Mouse (Mus musculus) lung, postnatal 4 days (tissue): ENCODE results near the gene Fxyd4.

Source experiments
- DNase-seq, 2 experiments: peaks; one replicate each; pipeline ENCODE4 v3.0.0; 2021

Fxyd4 gene

DNA sequence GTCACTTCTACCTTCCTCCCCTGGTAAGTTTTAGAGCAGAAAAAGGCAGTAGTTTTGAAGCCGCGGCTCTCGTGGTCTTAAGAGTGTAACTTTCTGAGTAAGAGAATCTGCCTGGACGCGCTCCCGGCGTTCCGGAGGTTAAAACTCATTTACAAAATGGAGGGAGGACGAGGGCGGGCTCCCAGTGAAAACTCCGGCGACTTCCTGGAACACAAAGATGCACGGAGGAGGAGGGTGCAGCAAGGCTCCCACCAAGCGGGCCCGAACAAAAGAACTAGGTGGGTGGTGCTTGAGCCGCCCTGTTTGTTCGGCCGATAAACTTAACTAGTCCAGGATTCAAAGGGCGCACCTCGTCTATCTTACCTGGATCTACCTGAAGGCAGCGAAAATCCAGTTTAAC is 19.9 kb downstream of the Fxyd4 start:
- DNase-seq, result peak; percentile 82

DNA sequence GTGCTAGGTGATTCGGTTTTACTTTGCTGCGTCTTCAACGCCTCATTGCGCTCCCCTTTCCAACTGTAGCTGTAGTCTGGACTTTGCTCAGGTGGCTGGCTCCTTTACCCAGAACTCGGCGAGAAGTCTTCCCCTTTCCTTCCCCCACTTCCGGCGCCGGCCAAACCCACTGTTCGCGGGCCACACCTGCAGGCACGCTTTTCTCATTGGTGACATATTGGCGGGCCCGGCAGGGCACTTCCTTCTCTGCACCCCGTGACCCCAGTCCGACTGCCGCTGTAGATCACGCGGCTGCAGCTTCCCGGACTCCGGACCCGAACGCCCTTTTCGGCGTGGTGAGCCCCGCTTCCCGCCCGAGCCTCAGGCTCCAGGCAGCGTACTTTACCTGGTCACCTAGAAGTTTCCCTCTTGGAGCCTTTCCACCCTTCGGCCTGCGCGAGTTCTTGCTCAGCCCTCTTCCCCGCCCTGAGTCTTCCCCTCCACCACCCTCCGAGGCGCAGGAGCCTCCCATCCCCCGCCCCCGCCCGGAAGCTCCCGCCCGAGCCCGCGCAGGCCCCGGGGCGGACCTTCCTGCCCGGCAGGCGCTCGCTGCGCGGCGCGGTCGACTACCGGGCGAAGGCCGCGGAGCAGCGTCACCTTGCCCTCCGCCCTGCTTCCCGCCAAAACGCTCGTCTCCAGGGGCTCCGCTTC is 20.6 kb downstream of the Fxyd4 start:
- peak; percentile 89 to 92 for DNase-seq

DNA sequence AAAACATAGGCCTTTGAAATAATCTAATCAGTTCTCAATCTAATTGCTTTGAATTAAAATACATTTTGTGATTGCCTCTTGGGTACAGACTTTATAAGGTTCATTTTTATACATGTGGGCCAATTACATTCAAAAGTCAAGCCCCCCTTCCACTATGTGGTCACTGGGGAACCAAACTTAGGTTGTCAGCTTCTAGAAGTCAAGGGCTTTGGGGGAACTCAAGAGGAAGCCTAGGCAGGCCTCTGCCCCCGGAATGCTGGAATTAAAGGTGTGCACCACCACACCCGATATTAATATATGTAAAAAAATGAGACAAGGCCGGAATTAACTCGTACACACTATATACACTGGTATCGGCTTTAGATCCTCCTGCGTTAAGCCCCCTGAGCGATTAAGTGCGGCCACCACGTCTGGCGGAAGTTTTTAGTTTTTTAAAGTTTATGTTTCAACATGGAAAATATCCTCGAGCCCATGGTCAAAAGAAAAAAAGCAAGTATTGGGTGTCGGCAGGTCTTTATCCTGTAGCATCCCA is 21.2 kb downstream of the Fxyd4 start:
- DNase-seq, result no peak

DNA sequence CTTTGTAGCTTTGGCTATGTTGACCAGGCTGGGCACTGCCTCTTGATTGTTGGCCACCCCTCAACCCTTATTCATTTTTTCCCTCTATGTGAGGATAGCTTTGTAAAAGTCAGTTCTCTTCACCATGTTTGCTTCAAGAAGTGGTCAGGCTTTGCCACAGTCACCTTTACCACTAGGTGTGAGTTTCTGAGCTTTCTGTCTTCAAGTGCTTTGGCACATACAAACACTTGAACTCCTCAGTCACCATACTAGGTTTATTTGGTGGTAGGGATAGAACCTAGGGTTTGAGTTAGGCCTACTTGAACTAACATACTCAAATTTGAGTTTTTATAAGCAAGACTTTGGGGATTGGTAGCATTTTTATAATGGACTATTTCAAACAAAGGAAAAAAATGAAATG is 23.0 kb downstream of the Fxyd4 start:
- DNase-seq, result no peak

DNA sequence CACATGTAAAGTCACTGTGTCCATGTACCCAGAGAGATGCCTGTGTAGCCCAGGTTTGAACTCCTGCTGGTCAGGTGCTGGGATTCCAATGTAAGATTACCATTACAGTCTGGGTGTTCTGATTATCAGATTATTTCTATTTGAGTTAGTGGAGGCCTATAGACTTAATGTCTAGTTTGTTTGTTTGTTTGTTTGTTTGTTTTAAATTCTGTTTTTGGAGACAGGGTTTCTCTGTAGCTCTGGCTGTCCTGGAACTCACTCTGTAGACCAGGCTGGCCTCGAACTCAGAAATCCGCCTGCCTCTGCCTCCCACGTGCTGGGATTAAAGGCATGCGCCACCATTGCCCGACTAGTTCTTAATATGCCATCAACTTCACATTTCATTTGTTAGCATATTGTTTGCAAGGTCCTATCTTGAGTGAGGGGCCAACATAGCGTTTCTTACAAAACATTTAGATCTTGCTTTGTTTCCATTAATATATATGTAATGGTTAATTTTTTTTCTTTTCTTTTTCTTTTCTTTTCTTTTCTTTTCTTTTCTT is 27.3 kb downstream of the Fxyd4 start:
- DNase-seq, result no peak

DNA sequence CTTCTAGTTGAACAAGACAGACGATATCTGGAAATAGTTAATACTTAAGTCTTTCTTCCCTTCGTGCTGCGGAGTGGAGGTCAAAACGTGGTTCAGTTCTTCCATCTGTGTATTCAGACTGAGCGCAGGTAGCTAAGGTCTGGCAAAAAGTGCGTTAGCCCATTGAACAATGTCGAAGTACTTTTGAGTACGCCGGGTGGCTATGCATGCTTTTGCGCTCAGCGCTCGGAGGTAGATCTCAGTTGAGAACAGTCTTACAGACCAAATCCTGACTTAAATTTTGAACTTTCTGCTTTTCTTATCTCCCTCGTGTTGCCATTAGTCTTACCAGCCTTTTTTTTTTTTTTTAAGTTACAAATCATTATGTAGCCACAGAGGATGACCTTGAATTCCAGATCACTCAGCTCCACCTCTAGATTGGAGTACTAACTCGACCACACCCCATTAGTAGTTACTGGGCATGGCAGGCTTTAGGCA is 29.0 kb downstream of the Fxyd4 start:
- DNase-seq, result no peak

DNA sequence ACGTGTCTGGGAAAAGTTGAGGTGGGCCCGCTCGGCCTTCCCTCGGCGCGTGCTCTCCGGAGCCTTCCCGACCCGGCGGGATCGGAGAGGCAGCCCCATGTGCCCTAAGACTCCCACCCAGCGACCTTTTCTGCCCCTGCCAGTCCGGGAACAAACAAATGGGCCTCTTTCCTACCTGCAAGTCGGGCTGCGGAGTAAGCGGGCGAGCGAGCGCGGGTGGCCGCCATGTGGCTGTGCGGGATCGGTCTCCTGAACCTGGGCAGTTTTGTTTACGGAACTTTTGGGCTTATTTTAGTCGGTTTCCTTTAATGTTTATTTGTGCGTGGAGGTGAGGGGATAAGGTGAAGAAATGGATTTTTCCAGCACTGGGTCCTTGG is 29.5 kb downstream of the Fxyd4 start:
- no peak for DNase-seq

DNA sequence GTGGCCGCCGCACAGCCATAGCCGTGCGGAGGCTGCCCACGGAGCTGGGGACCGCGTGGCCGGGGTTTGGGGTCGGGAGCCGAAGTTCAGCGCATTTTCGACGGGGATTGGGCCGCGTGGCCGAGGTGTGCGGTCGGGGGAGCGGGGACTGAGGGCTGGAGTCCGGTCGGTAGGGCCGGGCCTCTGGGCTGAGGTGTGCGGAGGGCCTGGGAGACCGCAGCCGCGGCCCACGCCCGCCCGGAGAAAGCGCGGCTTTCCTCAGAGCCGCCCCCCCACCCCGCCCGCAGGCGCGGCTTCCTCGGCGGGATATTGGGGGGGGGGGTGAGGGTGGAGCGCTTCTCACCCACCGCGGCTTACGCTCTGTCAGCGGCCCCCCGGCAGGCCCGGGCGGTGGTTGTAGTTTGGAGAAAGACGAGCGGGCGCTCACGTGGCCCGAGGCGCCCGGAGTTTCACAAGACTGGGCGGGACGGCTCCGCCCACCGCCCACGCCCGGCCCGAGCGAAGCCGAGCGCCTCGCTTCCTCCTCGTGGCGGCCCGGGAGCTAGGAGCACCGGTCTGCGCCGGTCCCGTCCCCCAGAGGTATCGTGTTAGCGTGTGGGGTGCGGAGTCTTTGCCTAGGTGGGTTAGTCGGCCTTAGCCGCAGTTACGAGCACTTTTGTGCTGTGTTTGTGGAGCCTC is 30.1 kb downstream of the Fxyd4 start:
- peak; percentile 93 for DNase-seq

DNA sequence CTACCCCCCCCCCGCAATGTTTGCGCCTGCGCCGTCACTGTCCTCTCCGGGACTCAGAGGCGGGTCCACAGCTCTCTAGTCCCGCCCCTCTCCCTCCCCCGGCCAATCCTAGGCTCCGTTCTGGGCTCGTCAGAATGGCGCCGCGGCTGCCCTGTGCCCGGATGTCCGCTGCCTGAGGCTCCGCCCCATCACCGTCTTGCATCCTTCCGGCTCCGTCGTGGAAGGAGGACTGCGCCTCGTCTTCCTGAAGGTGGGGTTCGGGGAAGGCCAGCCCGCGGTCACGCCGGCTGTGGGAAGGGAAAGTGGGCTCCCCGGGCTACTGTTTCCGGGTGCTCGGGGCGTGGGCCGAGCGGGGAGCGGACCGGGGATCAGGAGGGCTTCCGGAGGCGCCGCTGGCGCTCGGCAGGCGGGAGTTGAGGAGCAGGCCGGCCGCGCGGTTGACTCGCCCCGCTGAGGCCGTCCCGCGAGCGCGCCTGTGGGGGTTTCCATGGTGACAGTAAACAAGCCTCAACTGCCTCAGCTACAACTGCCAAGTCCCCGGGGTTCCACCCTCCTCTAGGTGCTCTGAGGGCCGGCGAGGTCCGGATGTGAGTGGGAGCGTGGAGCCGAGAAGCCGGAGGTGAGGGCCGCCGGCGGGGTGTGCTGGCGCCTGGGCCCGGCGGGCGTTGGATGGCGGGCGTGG is 30.8 kb downstream of the Fxyd4 start:
- peak; percentile 97 to 99 for DNase-seq

DNA sequence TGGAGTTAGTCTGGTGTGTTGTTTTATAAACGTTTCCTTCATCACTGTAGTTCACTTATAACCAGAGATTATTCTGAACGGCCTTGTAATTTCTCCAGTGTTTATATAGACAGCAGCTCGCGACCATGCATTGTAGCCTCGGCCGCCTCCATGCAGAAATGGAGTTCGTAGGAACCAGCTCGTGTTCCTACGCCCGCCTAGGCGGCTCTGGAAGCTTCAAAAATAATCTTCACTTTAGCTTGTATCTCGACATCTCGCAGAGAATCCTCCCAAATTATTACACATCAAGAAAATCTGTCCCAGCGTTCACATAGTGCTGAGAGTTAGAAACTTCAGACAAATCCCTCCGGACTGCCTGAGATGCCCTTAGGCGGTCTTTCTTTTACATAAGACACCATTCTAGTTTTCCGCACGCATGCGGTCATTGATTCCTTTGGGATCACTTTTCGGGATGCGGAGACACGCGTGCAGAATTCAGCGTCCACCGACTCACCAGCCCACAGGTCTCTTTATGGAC is 31.4 kb downstream of the Fxyd4 start:
- peak in 1 of 2 experiments; percentile 34 for DNase-seq

DNA sequence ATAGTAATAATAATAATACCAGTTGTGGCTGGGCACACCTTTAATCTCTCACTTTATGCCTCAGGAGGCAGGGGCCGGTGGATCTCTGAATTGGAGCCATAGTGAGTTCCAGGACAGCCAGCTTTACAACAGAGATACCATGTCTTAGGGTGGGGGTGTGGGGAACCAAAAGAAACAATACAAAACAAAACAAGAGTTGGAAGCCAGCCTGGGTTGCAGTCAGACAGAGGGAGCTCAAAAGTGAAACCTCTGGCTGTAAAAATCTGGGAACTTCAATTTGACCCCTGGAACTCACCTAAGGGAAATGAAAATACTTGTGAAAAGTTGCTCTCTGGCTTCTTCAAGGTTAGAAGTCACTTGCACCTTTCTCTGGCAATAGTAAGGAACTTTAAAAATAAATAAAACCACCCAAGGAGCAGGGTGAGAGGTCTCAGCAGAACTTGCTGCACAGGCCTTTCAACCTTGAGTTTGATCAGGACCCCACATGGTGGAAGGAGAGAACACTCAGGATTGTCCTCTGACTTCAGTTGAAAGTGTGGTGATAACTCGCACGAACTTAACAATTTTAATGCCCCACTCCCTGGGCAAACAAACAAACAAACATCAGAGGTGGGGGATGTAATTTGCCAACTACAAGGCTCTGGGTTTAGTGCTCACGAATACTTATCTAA is 32.1 kb downstream of the Fxyd4 start:
- DNase-seq, result no peak

DNA sequence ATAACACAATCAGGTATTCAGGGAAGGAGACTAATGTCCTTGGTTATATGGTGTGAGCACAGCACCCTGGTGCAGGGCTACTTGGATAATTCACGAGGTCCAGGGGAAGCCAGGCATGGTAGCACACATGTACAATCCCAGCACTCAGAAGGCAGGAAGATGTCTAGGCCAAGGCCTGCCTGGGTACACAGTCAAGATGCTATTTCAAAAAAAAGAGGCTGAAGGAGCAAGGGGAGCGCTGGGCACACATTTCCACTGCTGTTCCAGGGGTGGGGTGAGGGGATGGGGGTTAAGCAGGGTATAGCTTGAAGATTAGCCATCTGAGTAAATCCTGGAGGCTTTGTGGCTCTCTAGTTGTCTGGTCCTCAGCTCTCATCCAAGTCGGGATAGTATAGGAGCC is 33.7 kb downstream of the Fxyd4 start:
- DNase-seq, result no peak

DNA sequence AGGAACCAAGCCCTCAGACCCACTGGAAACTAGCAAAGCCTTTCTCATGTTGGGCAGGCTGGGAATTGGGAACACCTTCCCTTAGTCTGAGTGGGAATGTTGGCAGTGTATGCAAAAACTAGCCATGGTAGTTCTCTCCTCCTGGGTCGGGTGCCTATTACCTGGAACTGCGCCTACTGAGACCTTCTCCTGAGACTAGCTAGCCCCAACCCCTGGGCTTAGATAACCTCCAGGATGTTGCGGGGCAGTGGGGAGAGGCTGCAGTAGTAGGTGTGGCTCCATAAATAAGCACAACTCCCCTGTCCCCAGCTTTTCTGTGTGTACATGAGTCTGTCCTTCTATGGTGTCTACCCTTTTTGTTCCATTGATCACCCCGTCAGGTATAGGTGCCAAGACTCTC is 34.9 kb downstream of the Fxyd4 start:
- no peak for DNase-seq

DNA sequence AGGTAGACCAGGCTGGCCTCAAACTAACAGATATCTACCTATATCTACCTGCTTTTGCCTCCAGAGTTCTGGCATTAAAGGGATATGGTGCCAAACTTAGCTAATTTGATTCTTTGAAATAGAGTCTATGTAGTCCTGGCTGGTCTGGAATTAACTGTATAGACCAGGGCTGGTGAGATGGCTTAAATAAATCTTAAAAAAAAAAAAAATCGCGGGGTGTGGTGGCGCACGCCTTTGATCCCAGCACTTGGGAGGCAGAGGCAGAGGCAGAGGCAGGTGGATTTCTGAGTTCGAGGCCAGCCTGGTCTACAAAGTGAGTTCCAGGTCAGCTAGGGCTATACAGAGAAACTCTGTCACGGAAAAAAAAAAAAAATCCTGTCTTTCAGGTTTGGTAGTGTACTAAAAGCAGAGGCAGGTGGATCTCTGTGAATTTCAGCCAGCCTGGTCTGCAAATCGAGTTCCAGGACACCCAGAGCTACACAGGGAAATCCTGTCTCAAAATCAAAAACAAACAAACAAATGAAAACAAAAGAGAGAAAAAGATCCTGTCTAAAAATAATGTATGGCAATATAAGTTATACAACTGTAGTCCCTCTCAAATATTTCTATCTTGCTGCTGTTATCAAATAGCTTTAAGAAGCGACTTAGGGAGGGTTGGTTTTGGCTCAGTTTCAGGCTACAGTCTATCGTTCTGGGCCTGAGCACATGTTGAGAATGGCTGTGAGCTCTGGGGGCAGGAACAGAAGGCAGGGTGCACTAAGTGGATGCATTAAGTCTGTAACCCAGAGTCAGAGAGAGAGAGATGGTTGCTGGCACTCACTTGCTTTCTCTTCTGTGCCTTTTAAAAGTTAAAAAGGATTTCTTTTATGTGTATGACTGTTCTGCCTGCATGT is 35.7 kb downstream of the Fxyd4 start:
- DNase-seq, result no peak

DNA sequence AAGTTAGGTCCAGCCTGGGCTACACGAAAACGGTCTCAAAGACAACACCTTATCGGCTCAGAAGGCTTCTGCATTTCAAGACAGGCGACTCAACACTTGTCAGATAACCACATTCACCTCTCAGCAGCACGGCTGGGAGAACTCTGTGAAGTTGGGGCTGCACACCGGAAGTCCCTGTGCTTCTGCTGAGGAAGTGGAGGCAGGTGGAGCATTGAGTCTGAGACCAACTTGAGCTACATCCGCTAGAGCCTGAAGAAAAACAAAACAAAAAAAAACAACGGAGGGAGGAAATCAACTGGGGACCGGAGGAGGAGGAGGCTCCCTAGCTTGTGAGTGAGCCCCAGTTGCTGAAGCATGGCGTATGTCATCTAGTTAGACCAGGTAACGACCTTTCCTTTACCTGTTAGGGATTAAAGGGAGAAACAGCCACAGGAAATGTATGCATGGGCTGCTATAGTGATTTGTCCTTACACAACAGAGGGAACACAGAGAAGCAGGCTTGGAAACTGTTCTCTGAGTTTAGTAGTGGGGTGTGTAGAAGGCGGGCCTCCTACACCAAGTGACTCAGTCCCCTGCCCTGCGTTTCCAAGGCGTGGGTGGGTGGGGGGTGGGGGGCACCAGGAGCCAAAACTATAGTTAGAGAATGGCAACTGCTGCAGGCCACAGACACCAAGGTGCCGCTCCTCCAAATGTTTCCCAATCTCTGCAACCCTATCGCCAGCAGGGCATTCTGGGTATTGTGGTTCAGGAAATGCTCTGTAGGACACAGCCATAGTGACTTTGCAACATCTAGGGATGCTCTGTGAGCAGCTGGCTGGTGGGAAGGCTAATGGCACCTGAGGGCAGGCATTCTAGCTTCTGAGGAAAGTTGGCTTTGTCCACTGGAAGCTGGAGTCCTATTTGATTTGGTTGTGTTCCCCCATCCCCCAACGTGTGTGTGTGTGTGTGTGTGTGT is 37.1 kb downstream of the Fxyd4 start, which contains the start of gene Hnrnpf:
TSS of gene Hnrnpf (plus strand) at position 199 of the 955 bp plus-strand sequence.
- peak; percentile 43 to 47 for DNase-seq

DNA sequence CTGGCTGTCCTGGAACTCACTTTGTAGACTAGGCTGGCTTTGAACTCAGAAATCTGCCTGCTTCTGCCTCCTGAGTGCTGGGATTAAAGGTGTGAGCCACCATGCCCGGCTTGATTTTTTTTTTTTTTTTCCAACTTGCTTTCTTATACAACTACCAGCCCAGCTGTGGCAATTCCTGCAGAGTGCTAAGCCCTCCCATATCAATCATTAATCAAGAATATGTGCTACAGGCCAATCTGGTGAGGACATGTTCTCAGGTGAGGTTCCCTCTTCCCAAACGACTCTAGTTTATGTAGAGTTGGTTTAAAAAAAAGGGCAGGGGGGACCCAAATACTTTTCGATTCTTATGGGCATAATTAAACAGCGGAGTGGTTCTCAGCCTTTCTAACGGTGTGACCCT is 39.7 kb downstream of the Fxyd4 start:
- DNase-seq, result no peak

DNA sequence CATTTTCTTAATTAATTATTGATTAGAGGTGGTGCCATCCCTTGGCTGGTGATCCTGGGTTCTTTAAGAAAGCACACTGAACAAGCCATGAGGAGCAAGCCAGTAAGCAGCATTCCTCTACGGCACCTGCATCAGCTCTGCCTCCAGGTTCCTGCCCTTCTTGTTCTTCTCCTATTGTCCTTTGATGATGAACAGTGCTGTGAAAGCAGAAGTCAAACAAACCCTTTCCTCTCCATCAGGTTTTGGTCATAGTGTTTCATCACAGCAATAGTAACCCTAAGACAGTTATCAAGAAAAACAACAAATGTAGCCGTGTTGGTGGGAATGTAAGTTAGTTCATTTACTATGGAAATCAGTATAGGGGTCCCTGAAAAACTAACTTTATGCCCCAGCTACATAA is 44.1 kb downstream of the Fxyd4 start:
- DNase-seq, result no peak

DNA sequence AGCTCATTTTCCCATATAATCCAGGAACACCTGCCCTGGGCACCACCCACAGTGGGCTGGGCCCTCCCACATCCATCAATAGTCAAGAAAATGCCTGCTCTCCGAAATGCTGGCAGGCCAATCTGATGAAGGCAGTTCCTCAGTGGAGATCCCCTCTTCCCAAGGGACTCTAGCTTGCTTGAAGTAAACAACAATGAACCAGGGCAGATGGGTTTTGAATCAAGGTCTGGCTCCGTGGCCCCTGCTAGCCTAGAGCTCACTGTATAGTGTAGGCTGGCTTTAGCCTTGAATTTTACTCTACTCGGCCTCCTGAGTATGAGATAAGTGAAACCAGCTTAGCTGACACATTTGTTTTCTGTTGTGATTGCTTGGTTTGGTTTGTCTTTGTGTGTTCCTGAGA is 45.1 kb downstream of the Fxyd4 start:
- no peak for DNase-seq

DNA sequence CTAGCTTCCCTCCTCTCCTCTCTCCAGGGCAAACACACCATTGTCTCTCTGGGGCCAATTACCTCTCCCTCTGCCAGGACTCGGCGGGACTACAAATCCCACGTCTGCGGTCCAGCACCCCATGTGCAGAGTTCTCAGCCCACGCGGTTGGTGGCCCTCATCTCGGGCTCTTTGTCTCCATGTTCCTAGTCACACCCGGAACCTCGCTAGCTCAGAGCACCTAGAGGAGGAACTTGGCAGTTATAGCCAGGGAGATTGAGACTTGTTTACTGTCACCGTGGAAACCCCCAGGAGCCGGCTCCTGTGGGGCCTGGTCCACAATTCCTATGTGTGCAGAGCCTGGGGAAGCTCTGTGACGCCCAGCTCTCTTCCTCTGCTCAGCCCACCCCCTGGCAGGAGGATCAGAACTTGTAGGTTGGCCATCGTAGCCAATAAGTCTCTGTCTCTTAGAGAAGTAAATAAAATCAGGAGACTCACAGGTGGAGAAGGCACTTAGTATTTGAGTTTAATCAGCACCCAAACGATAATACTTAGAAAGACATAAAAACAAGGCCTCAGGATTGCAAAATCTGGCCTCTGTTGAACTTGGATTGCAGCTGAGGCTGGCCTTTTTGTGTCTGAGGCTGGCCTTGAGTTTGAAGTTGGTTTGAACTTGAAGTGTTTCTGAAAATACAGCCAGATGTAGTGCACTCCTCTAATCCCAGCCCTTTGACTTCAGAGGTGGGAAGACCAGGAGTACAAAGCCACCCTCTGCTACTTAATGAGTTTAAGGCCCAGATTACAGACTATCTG is 45.9 kb downstream of the Fxyd4 start:
- peak; percentile 35 to 37 for DNase-seq
